25 mouse cellular contexts compared by ENCODE assay signal in the genomic region with DNA sequence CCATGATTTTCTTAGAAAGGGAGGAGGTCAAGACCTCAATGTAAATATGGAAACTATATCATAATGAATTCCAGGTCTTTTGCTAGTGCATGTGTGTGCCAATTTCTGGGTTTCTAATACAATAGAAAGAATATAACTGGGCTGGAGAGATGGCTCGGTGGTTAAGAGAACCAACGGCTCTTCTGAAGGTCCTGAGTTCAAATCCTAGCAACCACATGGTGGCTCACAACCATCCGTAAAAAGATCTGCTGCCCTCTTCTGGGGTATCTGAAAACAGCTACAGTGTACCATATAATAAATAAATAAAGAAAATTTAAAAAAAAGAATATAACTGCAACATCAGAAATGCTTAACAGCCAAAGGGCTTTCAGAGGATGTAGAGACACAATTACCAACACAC. TPM values are rescaled to one million over a fixed set of nuclear protein-coding genes. Genes with fewer than 3 reads are reported as not detected.
DNase-seq lines count a peak whose midpoint lies in the region; ATAC-seq and TF ChIP-seq lines count a peak whose summit lies in the region.
"Had no signal": no experiment of that assay in that cellular context is flagged by ENCODE, and none has a peak within 500 bp of the region (broad histone marks: within the 10 kb centered on the region; RNA-seq: fewer than 3 reads in every experiment).

No protein-coding gene starts in this region.

- H3K4me3 ChIP-seq in gastrocnemius, adult 2 months: no peak overlapping the region
- H3K4me3 ChIP-seq in heart, embryonic 16.5 days (ENCODE audit: low read length): no peak overlapping the region
- H3K4me3 ChIP-seq in liver, embryonic 14.5 days (ENCODE audit: insufficient read depth in 1 of 2, low read depth in 2 of 2, low read length in 2 of 2): no peak overlapping the region
- no peak overlapping the region for H3K4me3 ChIP-seq in liver, embryonic 12.5 days
- H3K4me3 ChIP-seq in stomach, postnatal 0 days (ENCODE audit: low read depth, low read length): no peak overlapping the region
- H3K4me3 ChIP-seq: embryonic facial prominence, embryonic 12.5 days; hindbrain, embryonic 13.5 days; megakaryocyte, embryonic 14.5 days; midbrain, embryonic 13.5 days; stomach, embryonic 15.5 days had no signal

- H3K9me3 ChIP-seq in heart, embryonic 16.5 days (replicated peaks; ENCODE audit: control insufficient read depth, low read length): peaks cover 11% of the 10 kb centered on the region
- peaks cover 2% of the 10 kb centered on the region; the same call in 1 of the 2 replicates for H3K9me3 ChIP-seq in liver, embryonic 14.5 days (ENCODE audit: control insufficient read depth, low read length)
- peaks cover 7% of the 10 kb centered on the region; the same call in 1 of the 2 replicates for H3K9me3 ChIP-seq in liver, embryonic 12.5 days (replicated peaks)
- peaks cover 5% of the 10 kb centered on the region; the same call in 1 of the 2 replicates for H3K9me3 ChIP-seq in stomach, postnatal 0 days (ENCODE audit: control insufficient read depth, low read length)

- H3K36me3 ChIP-seq in heart, embryonic 16.5 days (ENCODE audit: control insufficient read depth, insufficient read depth): no peaks in the 10 kb centered on the region
- H3K36me3 ChIP-seq in liver, embryonic 14.5 days (replicated peaks; ENCODE audit: control insufficient read depth, insufficient read depth, low read depth): no peaks in the 10 kb centered on the region
- no peaks in the 10 kb centered on the region for H3K36me3 ChIP-seq in liver, embryonic 12.5 days
- no peaks in the 10 kb centered on the region for H3K36me3 ChIP-seq in stomach, postnatal 0 days (ENCODE audit: control insufficient read depth, insufficient read depth, low read length)
- H3K36me3 ChIP-seq: embryonic facial prominence, embryonic 12.5 days; hindbrain, embryonic 13.5 days; midbrain, embryonic 13.5 days; stomach, embryonic 15.5 days had no signal

- DNase-seq in gastrocnemius, adult 2 months: no peak
- no peak for DNase-seq in gastrocnemius, adult 8-10 months (ENCODE audit: low spot score in 2 of 2)
- no peak for DNase-seq in heart, postnatal 4 days
- no peak for DNase-seq in liver, embryonic 14.5 days (ENCODE audit: low read depth in 3 of 3, low spot score in 3 of 3)
- no peak for DNase-seq in stomach, postnatal 0 days (ENCODE audit: low spot score)
- DNase-seq: adrenal gland, adult 2 months; cerebellum, adult 11-12 months; cerebellum, postnatal 14 days; forebrain, postnatal 0 days; gastrocnemius, postnatal 36 days; kidney, adult 2 months; kidney, postnatal 10 days; layer of hippocampus, postnatal 36 days; lung, postnatal 14 days; thymus, adult 18-20 months; thymus, postnatal 36 days had no signal

- no peak for ATAC-seq in heart, embryonic 16.5 days (replicated peaks; ENCODE audit: extremely low read depth, insufficient read depth, low FRiP score)
- ATAC-seq in liver, embryonic 14.5 days (ENCODE audit: insufficient read depth): no peak
- no peak for ATAC-seq in liver, embryonic 12.5 days
- no peak for ATAC-seq in stomach, postnatal 0 days (ENCODE audit: low FRiP score, low TSS enrichment)
- ATAC-seq: CD4-positive, CD25-positive, alpha-beta regulatory T cell, adult 4 months; forebrain, postnatal 0 days; midbrain, embryonic 13.5 days; Patski had no signal

- 88% methylated on average over 3 of the region's 3 CpGs for WGBS in heart, embryonic 16.5 days
- 62% methylated on average over 3 of the region's 3 CpGs for WGBS in liver, embryonic 14.5 days (ENCODE audit: insufficient replicate concordance)
- WGBS in liver, embryonic 12.5 days (ENCODE audit: insufficient replicate concordance): 84% methylated on average over 3 of the region's 3 CpGs
- 93% methylated on average over 3 of the region's 3 CpGs for WGBS in stomach, postnatal 0 days

- TF ChIP-seq EP300 in liver, embryonic 14.5 days (IDR thresholded peaks at IDR 0.05; ENCODE audit: low read depth): no peak
- TF ChIP-seq EP300 in stomach, postnatal 0 days (optimal IDR thresholded peaks at IDR 0.05): no peak

- H3K27ac ChIP-seq in gastrocnemius, adult 2 months: no peak overlapping the region
- H3K27ac ChIP-seq in heart, embryonic 16.5 days (ENCODE audit: low read length): peak overlapping the region; percentile 84
- no peak overlapping the region for H3K27ac ChIP-seq in liver, embryonic 14.5 days
- no peak overlapping the region for H3K27ac ChIP-seq in liver, embryonic 12.5 days
- H3K27ac ChIP-seq in stomach, postnatal 0 days (replicated peaks): no peak overlapping the region
- H3K27ac ChIP-seq: embryonic facial prominence, embryonic 12.5 days; hindbrain, embryonic 13.5 days; midbrain, embryonic 13.5 days; stomach, embryonic 15.5 days had no signal

- H3K9ac ChIP-seq in heart, embryonic 16.5 days (ENCODE audit: low read length): no peak overlapping the region
- no peak overlapping the region for H3K9ac ChIP-seq in liver, embryonic 14.5 days (replicated peaks)
- H3K9ac ChIP-seq in liver, embryonic 12.5 days: no peak overlapping the region
- H3K9ac ChIP-seq in stomach, postnatal 0 days (ENCODE audit: low read length): no peak overlapping the region
- H3K9ac ChIP-seq: embryonic facial prominence, embryonic 12.5 days; forebrain, postnatal 0 days; hindbrain, embryonic 13.5 days; midbrain, embryonic 13.5 days; stomach, embryonic 15.5 days had no signal

- H3K4me1 ChIP-seq in heart, embryonic 16.5 days (ENCODE audit: control insufficient read depth, insufficient read depth, low read length): peaks cover 11% of the 10 kb centered on the region
- H3K4me1 ChIP-seq in liver, embryonic 14.5 days (replicated peaks; ENCODE audit: control insufficient read depth in 2 of 2, insufficient read depth in 2 of 2, low read length in 1 of 2): 0 out of 4 replicates have a peak, but pooled peaks cover 0 to 2% of the 10 kb centered on the region in 2 experiments
- H3K4me1 ChIP-seq in liver, embryonic 12.5 days: peaks cover 6% of the 10 kb centered on the region
- no peaks in the 10 kb centered on the region; the same call in 1 of the 2 replicates for H3K4me1 ChIP-seq in stomach, postnatal 0 days (replicated peaks; ENCODE audit: control insufficient read depth, insufficient read depth)

- intact Hi-C loops in gastrocnemius, adult 2 months (cut with DNase I): no loop called here

- H3K27me3 ChIP-seq in heart, embryonic 16.5 days (ENCODE audit: control insufficient read depth, insufficient read depth, low read length): no peaks in the 10 kb centered on the region
- H3K27me3 ChIP-seq in liver, embryonic 14.5 days (ENCODE audit: control insufficient read depth, insufficient read depth, low read length): no peaks in the 10 kb centered on the region
- H3K27me3 ChIP-seq in liver, embryonic 12.5 days (replicated peaks): 0 out of 2 replicates have a peak, but pooled peaks cover 3% of the 10 kb centered on the region
- H3K27me3 ChIP-seq in stomach, postnatal 0 days (ENCODE audit: control insufficient read depth, insufficient read depth, low read length): no peaks in the 10 kb centered on the region
- H3K27me3 ChIP-seq: embryonic facial prominence, embryonic 12.5 days; hindbrain, embryonic 13.5 days; megakaryocyte, embryonic 14.5 days; midbrain, embryonic 13.5 days; Patski; stomach, embryonic 15.5 days had no signal

- H3K4me2 ChIP-seq in heart, embryonic 16.5 days (ENCODE audit: low read depth, low read length): no peak overlapping the region
- no peak overlapping the region for H3K4me2 ChIP-seq in liver, embryonic 14.5 days (ENCODE audit: low read depth)
- no peak overlapping the region for H3K4me2 ChIP-seq in liver, embryonic 12.5 days
- H3K4me2 ChIP-seq in stomach, postnatal 0 days (replicated peaks; ENCODE audit: low read depth): no peak overlapping the region
- H3K4me2 ChIP-seq: embryonic facial prominence, embryonic 12.5 days; hindbrain, embryonic 13.5 days; midbrain, embryonic 13.5 days; stomach, embryonic 15.5 days had no signal

- peak; percentile 37 for TF ChIP-seq CTCF in gastrocnemius, adult 2 months (IDR thresholded peaks at IDR 0.05)
- peak; percentile 20; the same call in 1 of the 2 replicates for TF ChIP-seq CTCF in liver, embryonic 14.5 days (IDR thresholded peaks at IDR 0.05; ENCODE audit: low read depth)
- peak; percentile 44 for TF ChIP-seq CTCF in stomach, postnatal 0 days (IDR thresholded peaks at IDR 0.05; ENCODE audit: low read depth)

RNA-seq across cellular contexts. Expression of gene Fam126a, which starts 23.9 kb away (rescaled TPM):
- 1 to 10 TPM; 4.7 to 9.0 TPM for total RNA-seq in gastrocnemius, adult 2 months (2021)
- total RNA-seq in gastrocnemius, adult 8-10 months (2022): 1 to 10 TPM; 4.1 to 5.9 (median 4.7) TPM
- polyA plus RNA-seq in heart, embryonic 16.5 days (2015; fragmentation: Nextera tagmentation; extraction: Ambion mirVana): 34.1 and 35.0 TPM in 2 replicates
- total RNA-seq in heart, postnatal 4 days (2021): 10 to 100 TPM; 62.4 to 65.1 TPM
- polyA plus RNA-seq in liver, embryonic 14.5 days (2012; rRNA removed): 10.9 and 15.4 TPM in 2 replicates
- polyA plus RNA-seq in liver, embryonic 14.5 days (2014; fragmentation: Nextera tagmentation; extraction: Ambion mirVana): 64.8 and 65.3 TPM in 2 replicates
- 60.1 and 66.5 TPM in 2 replicates for polyA plus RNA-seq in liver, embryonic 12.5 days (2016; fragmentation: Nextera tagmentation; extraction: Ambion mirVana)
- polyA plus RNA-seq in stomach, postnatal 0 days (2015; fragmentation: Nextera tagmentation; extraction: Ambion mirVana): 4.9 and 5.0 TPM in 2 replicates

RNA-seq across cellular contexts. Expression of gene Klhl7, which starts 46.0 kb away (rescaled TPM):
- total RNA-seq in gastrocnemius, adult 2 months (2021): 10 to 100 TPM; 38.2 to 39.9 TPM
- total RNA-seq in gastrocnemius, adult 8-10 months (2022): 10 to 100 TPM; 35.2 to 41.0 (median 37.7) TPM
- polyA plus RNA-seq in heart, embryonic 16.5 days (2015; fragmentation: Nextera tagmentation; extraction: Ambion mirVana): 43.8 and 49.2 TPM in 2 replicates
- 10 to 100 TPM; 60.2 to 62.0 TPM for total RNA-seq in heart, postnatal 4 days (2021)
- polyA plus RNA-seq in liver, embryonic 14.5 days (2012; rRNA removed): 6.0 and 9.8 TPM in 2 replicates
- polyA plus RNA-seq in liver, embryonic 14.5 days (2014; fragmentation: Nextera tagmentation; extraction: Ambion mirVana): 18.1 and 19.6 TPM in 2 replicates
- 25.7 and 27.9 TPM in 2 replicates for polyA plus RNA-seq in liver, embryonic 12.5 days (2016; fragmentation: Nextera tagmentation; extraction: Ambion mirVana)
- 23.4 and 23.6 TPM in 2 replicates for polyA plus RNA-seq in stomach, postnatal 0 days (2015; fragmentation: Nextera tagmentation; extraction: Ambion mirVana)
